Mouse (Mus musculus): ENCODE measurements around the gene Csad.
A peak's percentile ranks its signal among the peaks of the same experiment; 100 is the strongest.
"Not testable (repeated sequence)": the region's sequence is repeated elsewhere in the genome, so short reads cannot be mapped to it uniquely, and the experiment has no call there.

Gene Csad

DNA sequence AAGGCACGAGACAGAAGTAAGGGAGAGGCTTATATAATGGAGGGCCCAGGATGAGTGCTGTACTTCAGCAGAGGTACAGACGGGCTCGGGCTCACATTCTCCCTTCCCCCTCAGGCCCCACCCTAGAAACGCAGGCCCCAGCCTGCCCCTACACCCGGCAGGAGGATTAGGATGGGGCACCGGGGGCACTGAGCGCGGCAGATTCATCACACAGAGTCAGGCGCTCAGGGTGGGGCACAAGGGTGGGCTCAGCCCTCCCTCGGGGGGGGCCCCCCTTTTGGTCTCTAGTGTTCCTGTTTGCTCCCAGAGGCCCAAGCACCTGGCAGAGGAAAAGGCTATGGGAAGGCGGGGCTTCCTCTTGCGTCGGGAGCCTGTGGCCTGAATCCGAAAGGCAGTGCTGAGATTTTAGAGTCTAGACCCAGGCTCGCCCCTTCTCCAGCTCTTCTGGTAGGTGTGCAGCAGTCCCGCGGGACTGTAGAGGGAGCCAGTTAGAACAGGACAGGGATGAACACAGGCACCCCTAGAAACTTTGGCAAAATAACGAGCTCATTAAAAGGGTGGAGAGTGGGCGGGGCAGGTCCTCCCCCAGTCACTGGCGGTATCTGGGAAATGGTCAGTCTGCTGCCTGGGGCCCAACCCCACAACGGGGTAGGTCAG, 31.0 kb upstream of the Csad start:
- DNase-seq (ENCODE audit: low read depth, low spot score): peak; percentile 92

GRCm38 (mm10) chr15:102233896-102234295, 29.4 kb upstream of the Csad start:
- no peak for DNase-seq (ENCODE audit: low read depth, low spot score)

GRCm38 (mm10) chr15:102232764-102233163, 28.2 kb upstream of the Csad start:
- no peak for DNase-seq (ENCODE audit: low read depth, low spot score)

- DNase-seq (ENCODE audit: low read depth, low spot score): peak; percentile 67
Observed at GRCm38 (mm10) chr15:102231748-102232147, 27.2 kb upstream of the Csad start, which contains the start of gene Itgb7. Gene Itgb7, minus strand, starts transcription at chr15:102231944.

DNA sequence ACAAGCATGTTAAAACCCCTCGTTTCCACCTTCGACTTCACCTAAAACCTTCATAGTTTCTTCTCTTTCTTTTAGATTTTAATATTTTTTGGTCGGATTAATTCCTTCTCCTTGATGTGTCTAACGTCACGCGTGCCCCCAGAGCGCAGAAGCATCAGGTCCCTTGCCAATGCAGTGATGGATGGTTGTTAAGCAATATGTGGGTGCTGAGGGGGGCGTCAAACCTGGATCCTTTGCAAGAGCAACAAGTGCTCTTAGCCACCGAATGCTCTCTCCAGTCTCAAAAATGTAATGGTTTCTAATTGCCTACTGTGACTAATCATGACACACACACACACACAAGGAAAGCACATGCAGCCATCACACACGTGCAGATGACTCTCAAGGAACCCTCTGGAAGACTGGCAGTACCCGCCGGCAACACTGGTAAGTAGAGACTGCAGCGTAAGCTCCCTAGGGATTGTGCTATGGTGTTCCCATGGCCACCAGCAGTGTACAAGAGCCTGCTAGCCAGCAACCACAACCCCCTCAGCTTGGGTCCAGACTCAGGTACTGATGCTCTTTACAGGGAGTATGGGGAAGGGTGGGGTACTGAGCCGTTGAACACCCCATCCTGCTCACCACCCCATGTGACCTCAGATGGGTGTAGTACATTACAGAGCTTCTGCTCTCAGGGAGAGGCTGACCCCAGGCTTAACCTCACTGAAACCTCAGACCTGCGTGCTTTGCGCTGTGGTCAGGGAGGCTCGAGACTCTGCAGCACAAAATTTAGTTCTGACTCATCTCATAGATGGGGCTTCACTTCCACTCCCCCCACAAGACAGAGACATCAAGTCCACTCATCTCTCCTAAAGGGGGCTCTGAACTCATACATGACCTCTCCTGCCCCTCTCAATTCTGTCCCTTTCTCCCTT, 26.1 kb upstream of the Csad start:
- DNase-seq (ENCODE audit: low read depth, low spot score): no peak

DNA sequence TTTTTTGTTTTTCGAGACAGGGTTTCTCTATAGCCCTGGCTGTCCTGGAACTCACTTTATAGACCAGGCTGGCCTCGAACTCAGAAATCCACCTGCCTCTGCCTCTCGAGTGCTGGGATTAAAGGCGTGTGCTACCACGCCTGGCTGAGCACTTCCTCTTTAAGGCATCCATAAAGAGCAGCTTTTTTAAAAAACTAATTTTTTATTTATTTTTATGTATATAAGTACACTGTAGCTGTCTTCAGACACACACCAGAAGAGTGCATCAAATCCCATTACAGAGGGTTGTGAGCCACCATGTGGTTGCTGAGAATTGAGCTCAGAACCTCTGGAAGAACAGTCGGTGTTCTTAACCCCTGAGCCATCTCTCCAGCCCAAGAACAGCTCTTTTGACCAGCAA, 21.1 kb upstream of the Csad start:
- not testable (repeated sequence) for DNase-seq (ENCODE audit: low read depth, low spot score)

GRCm38 (mm10) chr15:102224992-102225617, 20.6 kb upstream of the Csad start:
- no peak for DNase-seq (ENCODE audit: low read depth, low spot score)

- DNase-seq (ENCODE audit: low read depth, low spot score): no peak
Observed at GRCm38 (mm10) chr15:102224186-102224991, 19.9 kb upstream of the Csad start.

DNA sequence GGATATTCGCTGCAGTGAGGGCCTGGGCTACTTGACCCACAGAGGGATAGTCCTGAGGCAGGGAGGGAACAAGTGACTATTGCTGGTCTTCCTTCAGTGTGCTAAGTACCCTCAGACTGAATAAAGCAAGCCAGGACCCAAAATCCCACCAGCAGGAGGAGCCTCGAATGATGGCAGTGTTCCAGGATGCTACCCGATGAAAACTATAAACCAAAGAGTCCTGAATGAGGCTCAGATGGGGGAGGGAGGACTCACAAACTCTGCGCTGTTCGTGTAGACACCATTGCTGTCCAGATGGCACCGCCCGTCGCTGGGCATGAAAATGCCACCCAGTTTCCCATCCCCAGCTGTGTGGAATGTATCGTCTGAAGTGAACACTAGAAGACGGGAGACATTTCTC, 17.9 kb upstream of the Csad start:
- no peak for DNase-seq (ENCODE audit: low read depth, low spot score)

DNA sequence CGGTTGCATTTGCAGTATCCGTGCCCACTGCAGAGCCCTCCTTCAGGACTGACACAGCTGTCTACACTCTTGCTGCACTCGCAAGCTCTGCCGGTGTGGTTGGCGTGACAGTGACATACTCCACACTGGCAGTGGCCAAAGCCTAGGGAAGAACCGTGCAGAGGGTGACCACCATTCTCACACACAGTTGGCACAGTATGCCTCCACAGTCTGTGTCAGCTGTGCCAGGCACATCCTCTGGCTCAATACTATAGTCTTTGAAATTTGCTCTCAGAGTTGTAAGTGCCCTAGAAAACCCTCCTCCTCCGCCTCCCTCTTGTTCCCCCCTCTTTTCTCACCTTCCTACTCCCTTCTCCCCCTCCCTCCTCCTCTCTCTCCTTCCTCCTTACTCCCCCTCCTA, 12.8 kb upstream of the Csad start:
- no peak for DNase-seq (ENCODE audit: low read depth, low spot score)

- peak; percentile 75 for DNase-seq (ENCODE audit: low read depth, low spot score)
Observed at GRCm38 (mm10) chr15:102216459-102217228, 12.1 kb upstream of the Csad start.

- DNase-seq (ENCODE audit: low read depth, low spot score): no peak
Observed at GRCm38 (mm10) chr15:102215624-102216023, 11.1 kb upstream of the Csad start.

DNA sequence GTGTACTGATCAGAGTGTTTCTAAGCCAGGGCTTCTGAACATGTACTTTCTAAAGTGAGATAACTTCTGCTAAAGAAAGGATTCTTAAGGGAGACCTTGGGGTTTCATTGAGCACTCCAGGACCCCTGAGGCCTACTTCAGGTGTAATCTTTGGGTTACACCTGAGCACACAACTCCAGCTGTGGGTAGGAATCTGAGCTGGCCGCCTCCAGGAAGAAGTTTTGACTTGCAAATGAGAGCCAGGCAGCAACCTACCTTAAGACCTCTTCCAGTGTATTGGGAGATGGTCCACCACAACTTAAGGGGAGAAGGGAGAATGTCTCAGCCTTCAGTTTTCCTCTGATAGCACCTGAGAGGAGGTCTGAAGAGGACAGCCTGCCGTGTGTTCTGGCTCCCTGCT, 9.6 kb upstream of the Csad start:
- peak; percentile 68 for DNase-seq (ENCODE audit: low read depth, low spot score)

GRCm38 (mm10) chr15:102211895-102212294, 7.4 kb upstream of the Csad start:
- peak; percentile 97 for DNase-seq (ENCODE audit: low read depth, low spot score)

- peak; percentile 89 for DNase-seq (ENCODE audit: low read depth, low spot score)
Observed at GRCm38 (mm10) chr15:102210816-102211215, 6.3 kb upstream of the Csad start.

DNA sequence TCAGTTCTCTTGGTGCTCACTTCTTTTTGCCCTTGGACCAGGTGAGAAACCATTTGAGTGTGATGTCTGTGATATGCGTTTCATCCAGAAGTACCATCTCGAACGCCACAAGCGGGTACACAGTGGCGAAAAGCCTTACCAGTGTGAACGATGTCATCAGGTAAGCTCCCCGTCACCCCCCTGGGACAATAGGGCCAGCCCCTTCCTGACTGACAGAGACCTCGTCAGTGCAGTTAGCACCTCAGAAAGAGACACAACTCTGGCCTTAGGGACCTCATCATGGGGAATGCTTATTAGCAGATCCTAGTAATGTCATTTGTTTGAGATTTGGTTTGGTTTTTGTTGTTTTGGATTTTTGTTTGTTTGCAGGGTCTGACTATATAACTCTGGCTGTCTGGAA, 4.6 kb upstream of the Csad start:
- no peak for DNase-seq (ENCODE audit: low read depth, low spot score)

DNA sequence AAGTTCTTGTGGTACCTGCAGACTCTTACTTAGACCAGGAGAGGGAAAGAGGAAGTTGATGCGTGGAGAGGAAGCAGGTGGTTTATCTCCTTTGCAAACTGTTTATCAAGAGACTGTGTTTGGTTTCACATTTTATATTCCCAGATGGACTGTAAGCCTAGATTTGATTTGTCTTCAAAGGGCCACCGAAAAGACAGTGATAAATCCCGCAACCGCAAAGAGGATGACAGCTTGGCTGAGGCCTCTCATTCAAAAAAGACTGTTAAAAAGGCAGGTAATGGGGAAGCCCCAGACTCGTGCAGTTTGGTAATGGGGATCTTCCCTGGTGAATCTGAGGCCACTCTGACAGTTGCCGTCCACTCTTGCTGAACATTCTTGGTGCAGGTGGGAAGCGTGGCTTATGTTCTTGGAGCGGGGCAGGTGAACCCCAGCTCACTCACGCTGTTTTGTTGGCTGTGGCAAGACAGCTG, 3.6 kb upstream of the Csad start:
- no peak for DNase-seq (ENCODE audit: low read depth, low spot score)

DNA sequence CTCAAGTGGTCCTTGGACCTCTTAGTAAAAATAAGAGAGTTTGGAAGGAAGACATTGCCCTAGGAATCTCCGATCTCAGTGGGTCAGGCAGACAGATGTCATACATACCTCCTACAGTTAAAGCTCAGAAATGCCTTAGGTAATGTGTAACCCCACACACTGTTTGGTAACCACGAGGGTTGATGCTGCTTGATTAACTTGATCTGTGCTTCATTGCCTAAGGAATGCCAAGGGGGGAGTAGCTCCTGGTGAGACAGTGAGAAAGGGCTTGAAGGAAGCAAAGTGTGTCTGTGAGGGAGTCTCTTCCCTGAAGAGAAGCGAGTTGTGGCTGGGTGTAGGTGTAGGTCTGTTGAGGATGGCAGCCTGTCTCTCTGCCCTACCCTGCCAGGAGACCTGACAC, 2.8 kb upstream of the Csad start:
- DNase-seq (ENCODE audit: low read depth, low spot score): no peak

GRCm38 (mm10) chr15:102205779-102206178, 1.3 kb upstream of the Csad start:
- DNase-seq (ENCODE audit: low read depth, low spot score): no peak

GRCm38 (mm10) chr15:102203835-102204381, 616 bp downstream of the Csad start:
- peak; percentile 53 for DNase-seq (ENCODE audit: low read depth, low spot score)

Measured in ES-CJ7 (cell line).